Mouse (Mus musculus) brain, embryonic 14.5 days (tissue): Measurements from ENCODE around the gene Slc9b2.

Experiments
- CTCF ChIP-seq: fragments of 200-500 bp; IDR thresholded peaks from 2 replicates; pipeline ENCODE4 v1.5.1; 2012; ENCODE audit warnings: inconsistent platforms, mild to moderate bottlenecking, moderate library complexity, borderline replicate concordance; ENCODE audit not compliant: insufficient read depth, insufficient read length; ENCODE audit errors: extremely low read depth
- POLR2A ChIP-seq: fragments of 200-500 bp; IDR thresholded peaks from 2 replicates; pipeline ENCODE4 v1.6.1; 2012; ENCODE audit warnings: mild to moderate bottlenecking, inconsistent platforms, borderline replicate concordance; ENCODE audit not compliant: poor library complexity, insufficient read depth, insufficient read length, severe bottlenecking; ENCODE audit errors: extremely low read depth

DNA sequence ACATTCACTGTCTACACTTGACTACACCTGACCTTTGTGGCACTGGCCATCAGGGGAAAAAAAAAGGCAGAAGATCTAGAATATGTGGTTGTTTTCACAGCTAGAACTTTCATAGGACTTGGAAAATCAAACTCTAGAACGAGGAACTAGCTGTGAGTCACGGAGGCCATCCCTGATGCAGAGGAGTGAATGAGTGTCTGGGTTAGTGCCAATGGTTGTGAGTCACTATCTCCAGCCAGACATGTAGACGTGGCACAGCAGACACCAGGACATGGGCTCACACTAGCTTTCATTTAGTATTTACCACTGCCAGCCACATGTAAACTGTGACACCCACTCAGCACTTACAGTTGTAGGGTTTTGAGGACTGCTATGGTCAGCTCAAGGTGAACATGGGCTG, 8.9 kb upstream of the Slc9b2 start:
- TF ChIP-seq POLR2A, result no peak
- TF ChIP-seq CTCF, result no peak
